Mouse (Mus musculus) lung, postnatal 36 days (tissue): Measurements from ENCODE around the gene H2afj.
"Not testable (repeated sequence)": the region's sequence is repeated elsewhere in the genome, so short reads cannot be mapped to it uniquely, and the experiment has no call there.

Experiments
- DNase-seq: peaks from one replicate; pipeline ENCODE4 v3.0.0; 2022; ENCODE audit warnings: mixed read lengths

The H2afj gene

DNA sequence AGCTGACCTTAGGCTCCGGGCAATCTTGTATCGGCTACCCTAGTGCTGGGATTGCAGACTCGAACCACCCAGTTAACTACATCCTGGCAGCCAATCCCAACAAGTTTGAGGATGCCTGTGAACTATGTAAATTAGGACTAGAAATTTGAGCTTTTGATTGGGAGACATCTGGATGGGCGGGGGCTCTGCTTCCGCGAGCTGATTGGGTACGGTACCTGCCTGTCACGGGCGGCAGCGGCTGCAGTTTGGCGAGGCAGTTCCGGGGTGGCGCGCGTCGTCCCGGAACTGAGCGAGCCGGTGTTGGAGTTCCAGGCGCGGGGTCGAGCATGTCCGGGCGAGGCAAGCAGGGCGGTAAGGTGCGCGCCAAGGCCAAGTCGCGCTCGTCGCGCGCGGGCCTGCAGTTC is at the start of gene H2afj:
Gene H2afj, plus strand, starts transcription at position 231 of the 404 bp plus-strand sequence.
- peak; percentile 99 for DNase-seq

DNA sequence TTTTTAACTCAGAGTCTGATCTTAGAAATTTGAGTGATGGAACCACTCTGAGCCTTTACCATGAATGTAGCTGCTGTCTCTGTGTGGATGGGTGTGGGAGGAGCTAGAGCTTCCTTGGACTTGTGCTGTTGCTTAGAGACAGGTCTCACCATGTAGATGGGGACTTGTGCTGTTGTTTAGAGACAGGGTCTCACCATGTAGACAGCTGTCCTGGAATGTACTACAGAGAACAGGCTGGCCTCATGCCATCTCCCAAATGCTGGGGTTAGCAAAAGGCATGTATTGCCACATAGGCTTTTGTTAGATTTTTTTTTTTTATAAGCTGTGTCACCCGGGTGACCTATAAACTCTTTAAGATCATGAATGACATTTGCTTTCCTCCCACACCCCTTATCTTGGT is 44.1 kb upstream of the H2afj start:
- no peak for DNase-seq

DNA sequence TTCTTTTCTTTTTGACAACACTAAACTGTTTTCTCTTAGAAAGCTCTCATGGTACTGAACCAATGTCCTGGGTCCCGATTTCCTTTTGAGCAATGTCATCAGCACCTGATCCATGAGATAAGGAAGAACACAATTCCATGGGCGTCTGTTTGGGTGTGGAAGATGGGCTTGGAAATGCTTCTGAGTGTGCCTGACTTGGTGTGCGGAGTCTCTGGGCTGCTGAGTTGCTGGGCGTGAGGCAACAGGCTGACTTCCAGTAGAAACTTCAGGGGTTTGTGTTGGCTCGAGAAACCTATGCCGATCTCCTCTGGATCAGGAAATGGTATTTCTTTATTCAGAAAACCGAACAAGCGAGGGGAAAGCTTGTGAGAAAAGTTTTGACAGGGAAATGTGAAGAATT is 38.9 kb upstream of the H2afj start:
- no peak for DNase-seq

DNA sequence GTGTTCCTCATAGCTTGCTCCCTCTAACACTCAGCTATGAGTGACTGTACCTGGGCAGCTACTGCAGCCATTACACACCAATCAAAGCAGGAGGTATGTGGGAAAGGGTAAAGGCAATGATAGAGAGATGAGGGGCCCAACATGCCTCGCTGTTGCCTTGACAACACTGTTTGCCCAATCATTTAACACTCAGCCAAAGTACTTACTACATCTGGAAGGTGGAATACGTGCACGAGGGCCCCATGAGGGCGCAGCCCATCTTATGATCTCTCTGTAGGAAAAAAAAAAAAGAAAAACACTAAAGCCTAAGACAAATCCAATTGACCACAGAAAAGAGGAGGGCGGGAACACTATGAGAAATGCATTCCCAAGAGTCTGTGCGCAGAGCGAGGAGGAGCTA is 38.2 kb upstream of the H2afj start:
- no peak for DNase-seq

DNA sequence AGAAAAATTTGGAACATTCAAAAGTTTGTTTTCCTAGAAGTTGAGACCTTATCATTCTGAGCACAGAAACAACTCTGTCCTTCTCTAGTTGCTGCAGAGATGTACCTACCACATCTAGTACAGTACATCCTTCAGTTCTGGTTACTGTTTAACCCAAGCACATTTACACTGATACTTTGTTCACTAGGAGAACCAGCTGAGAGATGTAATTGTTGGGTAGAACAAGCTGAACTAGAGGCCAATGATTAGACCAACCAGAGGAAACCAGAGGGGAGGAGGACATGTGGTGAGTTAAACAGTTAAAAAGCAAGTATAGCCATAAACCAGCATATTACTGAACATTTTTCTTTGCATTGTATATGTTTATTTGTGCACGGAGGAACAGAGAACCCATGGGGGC is 31.7 kb upstream of the H2afj start:
- DNase-seq: no peak

DNA sequence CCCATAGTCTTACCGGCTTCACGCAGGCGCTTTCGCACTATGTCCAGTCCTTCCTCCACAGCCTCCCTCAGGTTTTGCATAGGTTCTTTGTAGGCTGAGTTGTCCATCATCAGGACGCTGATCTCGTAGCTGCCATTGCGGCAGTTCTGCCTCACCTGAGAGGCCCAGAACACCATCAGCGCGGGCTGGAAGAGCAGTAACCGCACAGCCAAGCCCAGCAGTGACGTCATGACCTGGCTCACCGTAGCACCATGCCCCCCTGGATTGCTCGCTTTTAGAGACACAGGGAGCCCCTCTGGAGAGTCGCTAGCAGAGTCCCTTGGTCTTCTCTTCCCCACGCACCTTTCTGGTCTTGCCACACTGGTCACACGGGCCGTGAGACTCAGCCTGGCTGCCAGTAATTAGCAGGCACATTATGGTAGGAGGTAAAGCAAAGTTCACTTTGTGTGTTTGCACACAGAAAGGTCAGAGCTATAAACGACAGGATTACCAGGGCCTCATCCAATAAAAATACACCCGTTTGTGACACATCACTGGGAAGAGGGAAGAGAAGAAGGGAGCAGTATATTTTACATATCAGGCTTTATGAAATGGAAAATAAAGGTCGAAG is 26.6 kb upstream of the H2afj start, which contains the start of gene Gucy2c:
Gene Gucy2c, minus strand, starts transcription at position 389 of the 610 bp plus-strand sequence.
- DNase-seq: no peak

DNA sequence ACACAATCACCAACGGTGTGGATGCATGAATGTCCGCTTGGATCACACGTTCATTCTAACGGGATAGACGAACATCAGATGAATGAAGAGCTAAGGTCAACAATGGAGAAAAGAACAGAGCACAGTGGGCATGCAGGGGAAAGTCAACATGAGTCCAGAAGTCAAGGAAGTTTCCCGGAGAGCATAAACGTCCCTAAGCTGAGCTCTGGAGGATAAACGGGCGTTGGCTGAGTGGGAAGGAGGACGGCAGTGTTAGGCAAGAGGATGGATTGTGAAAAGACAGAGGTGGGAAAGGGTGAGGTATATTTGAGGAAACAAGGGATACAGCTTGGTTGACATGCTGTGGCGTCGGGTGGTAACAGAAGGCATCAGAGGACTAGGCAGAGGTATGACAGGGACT is 25.9 kb upstream of the H2afj start:
- no peak for DNase-seq

DNA sequence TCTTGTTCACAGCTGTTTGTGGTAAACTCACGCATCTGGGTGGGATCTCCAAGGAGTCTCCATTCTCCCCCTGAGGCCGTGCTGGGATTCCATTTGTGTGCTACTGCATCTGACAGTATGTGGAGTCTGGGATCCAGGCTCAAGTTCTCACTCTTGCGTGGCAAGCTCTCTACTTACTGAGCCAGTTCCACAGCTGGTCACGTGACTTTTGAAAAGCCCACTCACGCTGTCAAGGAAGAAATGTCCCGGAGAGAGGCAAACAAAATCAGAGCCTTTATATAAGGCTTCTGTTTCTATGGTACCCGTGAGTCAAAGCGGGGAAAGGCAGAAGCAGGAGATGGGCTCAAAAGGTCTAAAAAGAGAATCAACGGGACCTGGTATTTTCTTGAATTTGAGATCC is 25.3 kb upstream of the H2afj start:
- no peak for DNase-seq

DNA sequence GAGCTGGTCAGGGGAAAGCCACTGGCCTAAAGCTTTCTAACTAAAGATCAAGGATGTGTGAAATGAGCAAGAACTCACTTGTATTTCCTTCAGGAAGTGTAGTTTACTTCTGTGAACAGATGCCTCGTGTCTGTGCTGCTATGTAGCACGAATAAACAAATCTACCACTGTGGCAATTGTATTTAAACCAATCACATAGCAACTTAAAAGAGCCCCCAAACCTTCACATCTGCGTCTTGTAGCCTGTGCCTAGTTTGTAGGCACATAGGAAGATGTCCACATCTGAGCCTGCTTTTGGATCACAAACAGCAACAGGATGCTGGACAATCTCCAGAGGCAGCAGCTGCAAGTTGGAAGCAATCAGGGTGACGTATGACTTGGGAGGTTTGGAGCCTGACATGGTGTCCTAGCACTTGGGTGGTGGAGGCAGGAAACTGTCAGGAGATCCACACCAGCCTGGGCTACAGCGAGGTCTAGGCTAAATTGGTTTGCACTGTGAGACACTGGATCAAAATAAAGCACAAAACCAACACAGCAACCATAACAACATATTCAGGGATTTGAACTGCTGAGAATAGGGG is 18.6 kb upstream of the H2afj start:
- DNase-seq: peak; percentile 83

DNA sequence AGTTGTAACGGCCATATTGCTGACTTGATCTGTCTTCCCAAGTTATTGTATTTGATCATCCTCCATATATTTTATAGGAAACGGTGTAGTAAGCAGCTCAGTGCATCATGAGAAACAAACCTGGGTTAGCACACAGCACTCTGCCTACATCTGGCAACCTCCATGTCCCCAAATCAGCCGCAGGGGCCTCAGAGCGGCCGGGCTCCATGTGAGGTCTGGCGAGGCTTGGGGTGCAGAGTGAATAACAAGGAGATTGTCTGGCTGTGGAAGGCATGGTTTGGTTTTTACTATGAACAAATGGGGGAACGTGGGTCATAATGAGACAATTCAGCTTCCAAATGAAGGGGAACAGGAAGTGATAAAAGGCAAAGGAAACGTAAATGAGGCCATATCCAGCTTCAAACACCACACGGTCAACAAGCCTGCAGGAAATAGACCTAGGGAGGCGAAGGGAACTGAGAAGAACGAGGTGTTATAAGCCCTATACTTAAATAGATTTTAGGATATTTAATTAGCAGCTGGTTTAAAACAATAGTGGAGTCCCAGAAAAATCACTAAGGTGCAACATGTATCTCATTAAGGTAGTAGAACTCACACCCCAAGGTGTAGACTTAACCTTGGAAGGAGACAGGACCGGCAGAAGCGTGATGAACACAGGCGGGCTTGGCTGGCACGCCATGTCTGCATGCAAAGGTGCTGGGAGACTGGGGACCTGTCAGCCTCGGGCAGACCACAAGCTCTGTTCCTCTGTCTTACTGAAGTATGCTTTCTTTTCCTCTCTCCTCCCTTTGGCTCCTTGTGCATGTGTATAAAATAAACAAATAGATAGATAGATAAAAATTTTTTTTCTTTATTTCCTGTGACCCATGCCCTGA is 14.9 kb upstream of the H2afj start:
- no peak for DNase-seq

DNA sequence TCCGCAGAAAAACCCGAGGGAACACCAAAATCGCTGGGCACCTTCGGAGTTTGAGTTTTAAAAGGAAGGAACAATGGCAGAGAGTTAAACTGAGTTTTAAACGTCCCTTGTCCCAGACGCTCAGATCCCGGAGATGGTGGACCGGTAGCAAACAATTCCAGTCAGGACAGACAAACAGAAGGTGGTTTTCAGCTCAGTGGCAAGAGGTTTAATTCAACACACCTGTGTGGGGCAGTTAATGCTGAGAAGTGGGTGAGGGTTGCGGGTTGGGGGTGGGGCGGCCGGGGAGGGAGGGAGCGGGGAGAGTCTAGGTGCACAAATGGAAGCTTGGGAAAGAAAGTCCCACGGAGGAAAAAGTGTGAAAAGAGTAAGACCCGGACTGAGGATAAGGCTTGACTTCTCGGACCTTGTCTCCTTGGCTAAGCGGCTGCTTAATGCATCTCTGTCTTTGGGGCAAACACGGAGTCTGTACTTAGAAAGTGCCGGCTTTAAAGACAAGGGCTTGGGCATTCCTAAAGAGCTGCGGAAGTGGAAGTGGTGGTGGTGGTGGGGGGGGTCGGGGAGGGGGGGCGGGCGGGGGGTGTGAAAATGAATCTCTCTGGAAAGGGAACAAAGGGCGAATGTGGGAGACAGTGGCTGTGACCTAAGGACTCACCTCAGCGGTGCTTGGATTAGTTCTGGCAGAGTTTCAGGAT is 14.1 kb upstream of the H2afj start:
- no peak for DNase-seq

DNA sequence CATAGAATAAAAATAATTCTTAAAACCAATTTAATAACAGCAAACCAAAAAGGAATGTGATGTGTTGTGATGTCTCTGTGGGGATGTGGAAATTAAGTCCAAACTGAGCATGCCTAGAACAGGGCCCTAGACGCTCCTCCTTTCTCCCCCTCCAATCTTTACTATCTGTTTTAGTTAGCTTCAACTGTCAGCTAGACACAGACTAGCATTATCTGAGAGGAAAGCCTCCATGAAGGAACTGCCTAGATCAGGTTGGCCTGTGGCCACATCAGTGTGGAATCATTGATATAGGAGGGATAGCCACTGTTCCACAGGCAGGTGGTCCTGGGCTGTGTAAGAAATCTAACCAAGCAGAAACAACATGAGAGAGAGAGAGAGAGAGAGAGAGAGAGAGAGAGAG is 12.9 kb upstream of the H2afj start:
- no peak for DNase-seq

DNA sequence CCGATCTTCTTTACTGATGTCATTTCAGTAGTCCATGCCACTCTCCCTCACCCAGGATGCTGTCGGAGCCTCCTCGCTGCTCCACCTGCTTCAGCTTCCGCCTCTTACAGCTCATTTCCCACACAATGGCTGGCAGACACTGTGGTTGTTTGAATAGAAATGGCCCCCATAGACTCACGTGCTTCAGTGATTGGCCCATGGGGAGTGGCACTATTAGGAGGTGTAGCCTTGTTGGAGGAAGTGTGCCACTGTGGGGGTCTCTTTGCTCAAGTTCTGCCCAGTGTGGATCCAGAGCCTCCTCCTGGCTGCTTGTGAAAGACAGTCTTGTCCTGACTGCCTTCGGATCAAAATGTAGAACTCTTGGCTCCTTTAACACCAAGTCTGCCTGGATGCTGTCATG is 12.2 kb upstream of the H2afj start:
- no peak for DNase-seq

DNA sequence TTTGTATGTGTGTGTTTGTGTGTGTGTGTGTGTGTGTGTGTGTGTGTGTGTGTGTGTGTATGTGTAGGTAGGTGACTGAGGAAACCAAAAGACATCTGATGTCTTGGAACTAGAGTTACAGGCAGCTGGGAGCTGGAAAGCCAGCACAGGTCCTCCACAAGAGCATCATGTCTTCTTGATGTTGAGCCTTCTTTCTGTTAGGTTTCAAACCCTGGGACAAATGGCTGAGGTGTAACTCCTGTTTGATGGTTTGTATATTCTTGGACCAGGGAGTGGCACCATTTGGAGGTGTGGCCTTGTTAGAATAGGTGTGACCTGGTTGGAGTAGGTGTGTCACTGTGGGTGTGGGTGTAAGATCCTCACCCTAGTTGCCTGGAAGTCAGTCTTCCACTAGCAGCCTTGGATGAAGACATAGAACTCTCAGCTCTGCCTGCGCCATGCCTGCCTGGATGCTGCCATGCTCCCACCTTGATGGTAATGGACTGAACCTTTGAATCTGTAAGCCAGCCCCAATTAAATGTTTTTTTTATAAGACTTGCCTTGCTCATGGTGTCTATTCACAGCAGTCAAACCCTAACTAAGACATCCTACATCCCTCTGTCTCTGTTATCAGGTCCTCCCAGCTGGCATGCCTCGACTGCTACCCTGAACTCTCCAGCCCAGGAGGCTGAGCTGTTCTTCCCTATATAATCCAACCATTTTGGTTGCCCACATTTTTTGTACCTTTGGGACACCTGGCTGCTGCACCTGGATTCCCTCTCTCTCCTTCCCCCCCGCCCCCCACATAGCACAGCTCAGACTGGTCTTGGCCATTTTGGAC is 10.0 kb upstream of the H2afj start:
- DNase-seq: not testable (repeated sequence)

DNA sequence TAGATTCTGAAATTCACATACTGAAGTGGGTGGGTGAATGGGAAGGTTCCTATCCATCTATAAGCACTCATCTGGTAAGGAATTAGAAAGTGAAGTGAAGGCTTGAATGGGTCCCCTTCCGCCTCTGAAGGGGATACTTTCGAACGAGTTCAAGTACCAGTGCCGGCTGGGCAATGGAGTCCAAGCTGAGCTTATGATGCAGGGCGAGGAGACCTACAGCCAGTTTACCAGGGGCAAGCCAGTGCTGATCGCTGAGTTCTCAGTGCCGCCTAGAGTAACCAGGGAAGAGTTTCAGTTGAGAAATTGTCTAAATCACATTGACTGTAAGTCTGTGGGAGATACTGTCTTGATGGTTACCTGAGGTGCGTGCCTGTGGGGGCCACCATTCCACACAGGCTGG is 7.3 kb upstream of the H2afj start:
- DNase-seq: no peak

DNA sequence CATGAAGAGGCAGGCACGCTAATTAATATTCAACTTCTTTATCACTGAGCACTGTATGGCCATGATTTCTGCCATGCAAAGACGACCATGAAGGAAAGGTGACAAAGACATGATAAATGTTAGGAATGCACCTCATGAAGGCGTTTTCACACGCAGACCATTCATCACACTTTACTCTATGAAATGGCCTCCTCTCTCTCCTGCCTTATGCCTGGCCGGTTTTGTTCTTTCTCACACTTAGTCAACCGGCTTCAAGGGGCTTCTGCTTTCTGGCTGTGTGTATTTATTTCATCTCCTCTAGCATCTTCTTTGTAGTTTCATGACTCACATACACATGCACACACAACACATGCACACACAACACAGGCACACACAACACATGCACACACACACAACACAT is 6.8 kb upstream of the H2afj start:
- DNase-seq: no peak

DNA sequence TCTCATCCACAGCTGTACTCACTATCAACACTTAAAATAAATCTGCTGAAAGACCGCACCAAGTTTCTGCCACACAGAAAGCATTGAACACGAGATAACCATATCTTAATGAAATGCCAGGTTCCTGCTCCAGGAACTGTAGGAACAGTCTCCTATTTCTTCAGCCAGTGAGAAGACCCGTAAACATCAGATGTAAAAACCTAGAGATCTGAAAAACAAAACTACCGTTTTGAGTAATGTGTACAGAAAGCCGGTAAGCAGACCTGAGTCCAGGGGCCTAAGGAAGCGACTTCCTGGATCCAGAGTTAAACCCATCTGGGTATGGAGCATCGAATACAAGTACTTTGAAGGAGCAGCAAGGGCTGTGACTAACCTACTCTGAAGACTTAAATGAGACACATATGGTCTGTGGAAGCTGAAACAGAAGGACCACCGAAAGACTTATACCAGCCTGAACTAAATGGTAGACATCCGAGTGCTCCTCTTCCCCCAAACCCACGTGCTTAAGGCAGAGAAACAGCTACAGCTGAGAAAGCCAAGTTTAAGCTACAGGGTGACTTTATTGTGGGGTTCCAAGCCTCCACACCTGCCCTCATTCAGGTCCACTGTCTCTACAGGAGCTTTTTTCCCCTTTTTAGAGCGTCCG is 4.8 kb upstream of the H2afj start:
- no peak for DNase-seq

DNA sequence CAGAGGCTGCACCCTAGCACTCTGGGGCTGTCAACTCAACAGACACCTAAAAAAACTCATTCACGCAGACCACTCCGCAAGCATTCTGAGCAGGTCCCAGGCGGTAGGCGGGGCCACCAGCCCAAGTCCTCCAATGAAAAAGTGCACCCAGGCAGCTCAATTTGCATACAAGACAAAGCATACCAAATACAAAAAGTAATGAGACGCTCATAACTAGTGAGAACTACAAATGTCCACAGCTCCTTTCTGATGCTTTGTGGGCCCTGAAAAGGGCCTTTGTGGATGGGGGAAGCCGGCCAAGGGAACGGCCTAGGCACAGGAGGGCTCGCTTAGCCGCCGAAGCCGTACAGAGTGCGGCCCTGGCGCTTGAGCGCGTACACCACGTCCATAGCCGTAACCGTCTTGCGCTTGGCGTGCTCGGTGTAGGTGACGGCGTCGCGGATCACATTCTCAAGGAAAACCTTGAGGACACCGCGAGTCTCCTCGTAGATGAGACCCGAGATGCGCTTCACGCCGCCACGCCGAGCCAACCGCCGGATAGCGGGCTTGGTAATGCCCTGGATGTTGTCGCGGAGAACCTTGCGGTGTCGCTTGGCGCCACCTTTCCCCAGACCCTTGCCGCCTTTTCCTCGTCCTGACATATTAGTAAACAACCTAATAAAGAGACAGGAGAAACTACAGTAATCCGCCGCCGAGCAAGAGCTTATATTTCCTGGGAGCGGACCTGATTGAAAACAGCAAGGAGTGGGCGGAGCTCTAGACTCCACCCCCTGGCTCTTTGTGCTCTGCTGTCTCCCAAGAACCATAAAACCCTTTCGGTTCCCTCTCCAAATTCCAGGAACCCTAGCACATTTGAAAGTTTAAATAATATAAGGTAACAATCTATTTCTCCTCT is 4.1 kb upstream of the H2afj start, which contains the start of gene Hist4h4:
Gene Hist4h4, minus strand, starts transcription at position 677 of the 895 bp plus-strand sequence.
- DNase-seq: peak; percentile 98

DNA sequence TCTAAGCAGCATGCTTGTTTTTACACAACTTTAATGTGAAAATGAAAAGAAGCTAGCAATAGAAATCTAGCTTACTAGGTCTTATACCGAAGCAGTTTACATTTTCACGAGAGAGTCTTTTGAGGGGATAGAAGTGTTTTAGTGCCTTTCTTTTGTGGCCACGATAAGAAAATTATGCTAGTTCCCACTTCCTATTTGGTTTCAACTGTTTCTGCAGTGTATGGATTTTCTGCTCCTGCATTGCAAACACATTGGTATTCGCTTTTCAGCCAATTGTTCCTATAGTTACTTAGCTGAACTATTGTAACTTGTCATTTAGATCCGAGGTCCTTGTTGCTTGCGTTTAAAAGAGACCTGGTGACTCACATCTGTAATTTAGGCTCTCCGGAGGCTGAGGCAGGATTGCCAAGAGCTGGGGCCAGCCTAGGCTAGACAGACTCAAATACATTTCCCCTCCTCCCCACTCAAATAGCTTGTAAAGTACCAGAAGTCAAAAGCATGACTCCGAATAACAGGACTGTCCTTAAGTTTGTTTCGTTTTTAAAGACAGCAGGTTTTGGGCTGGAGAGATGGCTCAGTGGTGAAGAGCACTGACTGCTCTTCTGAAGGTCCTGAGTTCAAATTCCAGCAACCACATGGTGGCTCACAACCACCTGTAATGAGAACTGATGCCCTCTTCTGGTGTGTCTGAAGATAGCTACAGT is 3.2 kb upstream of the H2afj start:
- no peak for DNase-seq

DNA sequence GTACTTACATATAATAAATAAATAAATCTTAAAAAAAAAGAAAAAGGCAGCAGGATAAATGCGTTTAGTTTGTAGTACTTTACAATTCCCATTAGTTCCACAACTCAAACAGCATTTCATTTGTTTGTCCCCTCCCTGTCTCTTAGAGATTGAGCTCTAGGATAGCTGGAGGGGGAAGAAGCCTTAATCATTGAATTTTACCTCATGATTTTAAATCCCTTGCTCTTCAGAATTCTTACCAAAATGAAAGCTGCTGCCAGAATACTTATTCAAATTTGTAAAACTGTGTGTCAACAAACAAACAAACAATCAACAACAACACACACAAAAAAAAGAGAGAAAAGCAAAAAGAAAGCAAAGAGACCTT is 2.7 kb upstream of the H2afj start:
- DNase-seq: no peak
